Mouse (Mus musculus) heart, embryonic 12.5 days (tissue): ENCODE results near the gene Ndufs1. TPM values are rescaled to one million over a fixed set of nuclear protein-coding genes. Genes with fewer than 3 reads are reported as not detected.

Experiments used
- ATAC-seq: fragments of 200-750 bp; cut with Nextera tagmentation; 2 replicates; pipeline ENCODE4 v1.8.0; 2017; ENCODE audit warnings: moderate TSS enrichment, moderate library complexity; ENCODE audit not compliant: insufficient number of reproducible peaks, low FRiP score
- H3K27ac ChIP-seq: fragments of 300-500 bp; sonication (generic); 2 replicates; pipeline ENCODE4 v1.5.1; 2016; ENCODE audit warnings: mild to moderate bottlenecking, moderate library complexity; ENCODE audit not compliant: poor library complexity, severe bottlenecking
- H3K27me3 ChIP-seq: fragments of 300-500 bp; sonication (generic); replicated peaks from 2 replicates; pipeline ENCODE4 v1.6.1; 2016; ENCODE audit warnings: mild to moderate bottlenecking, moderate library complexity
- H3K36me3 ChIP-seq: fragments of 300-500 bp; sonication (generic); 2 replicates; pipeline ENCODE4 v1.6.1; 2016; ENCODE audit warnings: mild to moderate bottlenecking, moderate library complexity
- H3K4me1 ChIP-seq: fragments of 300-500 bp; sonication (generic); replicated peaks from 2 replicates; pipeline ENCODE4 v1.6.1; 2016; ENCODE audit warnings: mild to moderate bottlenecking
- H3K4me2 ChIP-seq: fragments of 300-500 bp; sonication (generic); 2 replicates; pipeline ENCODE4 v1.6.1; 2016; ENCODE audit warnings: mild to moderate bottlenecking, moderate library complexity
- H3K4me3 ChIP-seq: fragments of 300-500 bp; sonication (generic); 2 replicates; pipeline ENCODE4 v1.5.1; 2016; ENCODE audit warnings: mild to moderate bottlenecking
- H3K9ac ChIP-seq: fragments of 300-500 bp; sonication (generic); 2 replicates; pipeline ENCODE4 v1.6.1; 2016; ENCODE audit warnings: mild to moderate bottlenecking, moderate library complexity
- H3K9me3 ChIP-seq: fragments of 300-500 bp; sonication (generic); replicated peaks from 2 replicates; pipeline ENCODE4 v1.6.1; 2016; ENCODE audit warnings: mild to moderate bottlenecking, moderate library complexity
- WGBS: fragments of 180-500 bp; shearing (Covaris S2); methylation state at CpG from one replicate; pipeline ENCODE4 v1.1.7; 2016; 5-methylcytosine and 5-hydroxymethylcytosine counted together
- polyA plus RNA-seq: library from polyadenylated mRNA; unstranded; fragments of >200 nt; fragmentation: Nextera tagmentation; extraction: Ambion mirVana; gene quantifications from 2 replicates; pipeline ENCODE4 v1.2.1, GENCODE M21; 2016

The Ndufs1 gene
- polyA plus RNA-seq, 1 experiment from 2014 or later = 338 TPM

DNA sequence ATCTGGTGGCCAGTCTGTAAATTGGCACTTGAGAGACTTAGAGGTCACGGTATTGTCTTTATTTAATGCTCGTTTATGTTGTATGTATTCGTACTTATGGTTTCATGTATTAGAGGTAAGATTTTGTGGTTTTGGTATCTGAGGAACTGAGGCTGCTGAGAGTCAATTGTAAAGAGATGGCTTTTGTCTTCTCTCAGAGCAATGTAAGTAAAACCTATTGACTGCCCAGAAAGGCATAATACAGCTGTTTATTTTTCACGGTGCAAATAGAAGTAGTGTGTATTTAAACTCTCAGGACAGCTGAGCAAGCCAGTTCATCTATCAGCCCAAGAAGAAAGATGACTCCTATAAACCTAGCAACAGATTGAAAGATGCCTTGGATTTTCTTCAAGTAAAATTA, 61.5 kb downstream of the Ndufs1 start:
- peak overlapping the region; percentile 67 for H3K9ac ChIP-seq
- peaks cover 26% of the 10 kb centered on the region for H3K4me1 ChIP-seq
- peak overlapping the region; percentile 76 for H3K4me2 ChIP-seq
- H3K4me3 ChIP-seq = peak overlapping the region; percentile 93
- peak overlapping the region; percentile 99 for H3K27ac ChIP-seq
- H3K36me3 ChIP-seq = peaks cover 25% of the 10 kb centered on the region
- H3K9me3 ChIP-seq = no peaks in the 10 kb centered on the region
- no peaks in the 10 kb centered on the region for H3K27me3 ChIP-seq
- no peak for ATAC-seq
- WGBS = 29% methylated on average over 4 of the region's 4 CpGs

DNA sequence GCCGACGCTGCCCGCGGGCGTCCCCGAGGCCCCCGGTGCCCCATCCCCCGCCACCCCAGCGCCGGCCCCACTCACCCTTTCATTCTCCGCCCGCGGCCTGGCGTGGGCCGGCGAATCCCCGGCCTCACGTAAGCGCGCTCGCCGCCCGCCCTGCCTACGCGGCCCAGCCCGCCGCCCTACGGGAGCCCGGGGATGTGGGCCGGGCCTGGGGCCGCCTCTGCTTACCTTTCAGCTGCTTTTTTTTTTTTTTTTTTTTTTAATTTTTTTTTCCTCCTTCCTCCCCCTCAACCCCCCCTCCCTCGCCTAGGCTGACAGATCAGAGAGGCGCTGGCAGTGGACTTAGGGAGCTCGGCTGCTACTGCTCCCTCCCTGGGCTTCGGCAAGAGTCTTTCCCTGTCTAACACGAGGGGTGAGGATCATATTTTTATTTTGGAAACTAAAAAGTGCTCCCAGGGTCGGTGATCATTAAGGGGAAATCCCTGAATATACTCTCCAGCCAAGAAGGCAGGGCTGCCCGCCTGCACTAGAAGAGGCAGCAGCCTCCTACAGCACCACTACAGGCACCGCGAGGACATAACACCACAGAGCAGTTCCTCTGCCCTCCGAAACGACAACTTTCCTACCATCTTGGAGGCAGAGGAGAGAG, 62.4 kb downstream of the Ndufs1 start, which contains the start of gene Ino80d:
Gene Ino80d, minus strand, starts transcription at position 532 of the 646 bp plus-strand sequence.
- Histone ChIP-seq H3K9me3 (no peaks in the 10 kb centered on the region), H3K36me3 (peaks cover 18% of the 10 kb centered on the region), H3K4me3 (peak within 1 kb of the TSS; percentile 93), H3K4me2 (peak within 1 kb of the TSS; percentile 76), H3K9ac (peak within 1 kb of the TSS; percentile 99), H3K27ac (peak within 1 kb of the TSS; percentile 99), H3K4me1 (peaks cover 26% of the 10 kb centered on the region), H3K27me3 (no peaks in the 10 kb centered on the region)
- ATAC-seq = peak; percentile 88
- under 1% methylated on average over 30 of the region's 42 CpGs for WGBS

DNA sequence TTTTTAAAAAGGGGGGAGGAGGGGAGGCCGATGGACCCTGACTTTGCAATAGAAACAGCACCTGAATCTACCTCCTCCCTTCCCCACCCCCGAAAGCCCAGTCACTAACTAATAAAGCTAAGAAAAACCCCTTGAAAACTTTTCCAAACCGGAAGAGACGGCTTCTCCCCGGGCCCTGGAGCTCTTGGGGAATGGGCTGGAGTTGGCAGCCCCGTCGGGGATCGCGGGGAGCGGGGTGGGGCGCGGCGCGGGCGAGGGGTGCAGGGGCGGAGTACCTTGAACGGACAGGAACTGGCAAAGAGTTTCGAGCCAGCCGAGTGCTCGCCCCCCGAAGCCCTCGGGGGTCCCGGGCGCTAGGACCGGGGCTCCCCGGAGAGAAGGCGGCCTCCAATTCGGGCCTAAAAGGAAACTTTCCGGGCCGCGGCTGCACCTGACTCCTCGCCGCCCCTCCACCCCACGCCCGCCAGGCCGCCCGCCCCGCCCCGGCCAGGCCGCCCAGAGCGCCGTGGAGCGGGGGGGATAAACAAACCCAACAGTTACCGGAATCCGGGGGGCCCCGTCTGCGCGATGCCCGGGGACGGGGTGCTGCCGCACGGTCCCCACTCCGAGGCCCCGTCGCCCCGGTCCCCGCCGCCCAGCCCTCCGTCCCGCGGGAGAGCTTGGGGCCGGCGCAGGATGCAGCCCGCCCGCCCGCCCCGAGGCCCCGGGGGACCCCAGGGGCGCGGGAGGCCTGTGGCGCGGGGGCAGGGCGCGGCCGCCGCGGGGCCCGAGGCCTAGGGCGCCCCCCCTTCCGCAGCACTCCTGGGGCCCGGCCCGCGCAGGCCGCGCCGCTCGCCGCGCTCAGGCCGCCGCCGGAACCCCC, 63.1 kb downstream of the Ndufs1 start:
- peak overlapping the region; percentile 76 for H3K4me2 ChIP-seq
- peaks cover 12% of the 10 kb centered on the region for H3K36me3 ChIP-seq
- H3K4me3 ChIP-seq = peak overlapping the region; percentile 93
- H3K27me3 ChIP-seq = no peaks in the 10 kb centered on the region
- H3K9me3 ChIP-seq = no peaks in the 10 kb centered on the region
- peak; percentile 76 for ATAC-seq
- peak overlapping the region; percentile 99 for H3K9ac ChIP-seq
- H3K4me1 ChIP-seq = peaks cover 30% of the 10 kb centered on the region
- H3K27ac ChIP-seq = peak overlapping the region; percentile 99
- WGBS = under 1% methylated on average over 62 of the region's 92 CpGs

DNA sequence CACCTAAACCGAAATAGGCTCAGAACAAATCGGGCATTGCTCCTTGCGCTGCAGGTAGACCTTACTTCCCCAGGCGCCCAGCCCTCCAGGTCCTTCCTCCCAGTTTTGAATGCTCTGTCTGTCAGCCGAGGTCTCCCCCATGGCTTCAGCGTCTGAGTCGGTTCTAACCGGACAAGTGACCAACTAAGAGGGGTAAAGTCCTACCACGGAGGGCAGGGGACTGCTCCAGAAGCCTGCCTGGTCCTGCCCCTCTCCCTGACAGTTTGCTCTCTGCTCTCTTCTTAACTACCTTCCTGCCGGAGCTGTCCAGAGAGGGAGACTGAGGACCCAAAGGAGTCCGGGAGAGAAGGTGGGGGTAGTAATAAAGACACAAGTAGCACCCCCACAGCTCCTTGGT, 63.8 kb downstream of the Ndufs1 start:
- peaks cover 36% of the 10 kb centered on the region for H3K4me1 ChIP-seq
- H3K9me3 ChIP-seq = no peaks in the 10 kb centered on the region
- H3K4me3 ChIP-seq = peak overlapping the region; percentile 93
- H3K27me3 ChIP-seq = no peaks in the 10 kb centered on the region
- H3K36me3 ChIP-seq = peaks cover 6% of the 10 kb centered on the region; the same call in 1 of the 2 replicates
- H3K4me2 ChIP-seq = peak overlapping the region; percentile 76
- H3K27ac ChIP-seq = peak overlapping the region; percentile 99
- ATAC-seq = peak; percentile 25; the same call in 1 of the 2 replicates
- 5% methylated on average over 11 of the region's 11 CpGs for WGBS
- peak overlapping the region; percentile 99 for H3K9ac ChIP-seq

DNA sequence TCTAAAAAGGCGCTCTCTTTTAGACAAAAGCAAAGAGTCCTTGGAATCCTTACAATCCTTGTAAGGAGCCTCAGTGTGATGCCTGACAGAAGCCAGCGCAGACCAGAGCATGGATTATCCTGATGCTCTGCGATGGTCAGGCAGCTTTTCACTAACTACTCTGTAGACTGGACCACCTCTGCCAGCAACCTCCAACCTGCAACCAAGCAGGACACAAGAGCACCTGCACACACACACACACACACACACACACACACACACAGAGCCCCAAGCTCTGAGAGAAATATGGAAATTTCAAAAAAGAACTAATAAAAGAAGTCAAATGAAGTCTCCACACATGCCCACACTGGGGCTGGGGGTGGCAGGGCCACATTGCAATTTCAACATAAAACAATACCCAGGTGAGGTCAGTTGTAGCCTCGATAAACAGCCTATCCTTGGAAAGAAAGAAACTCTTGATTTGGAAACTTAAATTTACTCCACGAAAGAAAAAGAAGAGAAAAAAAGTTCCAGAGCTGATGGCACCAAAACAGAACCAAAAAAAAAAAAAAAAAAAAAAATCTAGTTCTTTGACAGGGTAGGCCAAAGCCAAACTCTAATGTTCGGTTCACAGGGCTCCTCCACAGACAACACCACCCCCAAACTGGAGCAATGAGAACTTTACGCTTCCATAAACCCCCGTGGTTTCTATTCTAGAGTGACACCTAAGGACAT, 64.3 kb downstream of the Ndufs1 start:
- H3K27ac ChIP-seq = peak overlapping the region; percentile 99
- H3K9ac ChIP-seq = peak overlapping the region; percentile 99
- no peaks in the 10 kb centered on the region for H3K27me3 ChIP-seq
- 43% methylated on average over 8 of the region's 8 CpGs for WGBS
- peaks cover 40% of the 10 kb centered on the region for H3K4me1 ChIP-seq
- ATAC-seq = no peak
- peaks cover 6% of the 10 kb centered on the region; the same call in 1 of the 2 replicates for H3K36me3 ChIP-seq
- H3K4me2 ChIP-seq = peak overlapping the region; percentile 76
- H3K9me3 ChIP-seq = no peaks in the 10 kb centered on the region
- H3K4me3 ChIP-seq = peak overlapping the region; percentile 93

DNA sequence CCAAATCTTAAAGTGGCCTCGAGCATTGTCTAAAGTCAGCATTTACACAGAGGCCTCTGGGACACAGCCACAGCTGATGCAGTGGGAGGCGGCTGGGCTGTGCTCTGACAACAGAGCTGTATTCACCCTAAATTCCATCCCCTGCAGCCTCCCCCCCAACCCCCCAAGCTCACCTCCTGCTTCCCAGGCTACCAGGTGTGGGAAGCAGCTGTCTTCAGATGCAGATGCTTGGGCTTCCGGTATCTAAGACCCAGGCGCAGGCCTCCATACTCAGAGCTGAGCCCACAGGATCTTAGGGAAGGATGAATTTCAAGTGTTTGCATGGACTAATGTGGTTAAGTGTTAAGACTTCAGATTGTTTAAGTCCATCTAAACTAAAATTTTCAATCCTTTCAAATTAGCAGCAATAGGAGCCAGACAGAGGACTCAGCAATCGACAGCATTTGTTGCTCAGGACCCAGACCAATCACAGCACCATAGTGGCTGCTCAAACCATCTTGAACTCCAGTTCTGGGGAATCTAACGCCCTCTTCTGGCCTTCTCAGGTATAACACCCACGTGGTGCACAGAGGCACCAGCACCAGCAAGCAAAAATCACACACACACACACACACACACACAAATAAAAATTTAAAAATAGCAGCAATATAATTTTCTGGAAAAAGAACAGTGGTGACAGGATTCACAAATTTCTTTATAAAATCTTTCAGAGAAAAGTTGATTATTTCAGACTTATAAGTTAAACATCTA, 65.9 kb downstream of the Ndufs1 start:
- H3K4me2 ChIP-seq = no peak overlapping the region
- H3K27ac ChIP-seq = no peak overlapping the region
- no peak overlapping the region for H3K4me3 ChIP-seq
- H3K27me3 ChIP-seq = no peaks in the 10 kb centered on the region
- H3K9ac ChIP-seq = no peak overlapping the region
- no peaks in the 10 kb centered on the region for H3K36me3 ChIP-seq
- no peaks in the 10 kb centered on the region for H3K9me3 ChIP-seq
- peaks cover 36% of the 10 kb centered on the region for H3K4me1 ChIP-seq
- no peak for ATAC-seq
- WGBS = 53% methylated on average over 7 of the region's 7 CpGs

DNA sequence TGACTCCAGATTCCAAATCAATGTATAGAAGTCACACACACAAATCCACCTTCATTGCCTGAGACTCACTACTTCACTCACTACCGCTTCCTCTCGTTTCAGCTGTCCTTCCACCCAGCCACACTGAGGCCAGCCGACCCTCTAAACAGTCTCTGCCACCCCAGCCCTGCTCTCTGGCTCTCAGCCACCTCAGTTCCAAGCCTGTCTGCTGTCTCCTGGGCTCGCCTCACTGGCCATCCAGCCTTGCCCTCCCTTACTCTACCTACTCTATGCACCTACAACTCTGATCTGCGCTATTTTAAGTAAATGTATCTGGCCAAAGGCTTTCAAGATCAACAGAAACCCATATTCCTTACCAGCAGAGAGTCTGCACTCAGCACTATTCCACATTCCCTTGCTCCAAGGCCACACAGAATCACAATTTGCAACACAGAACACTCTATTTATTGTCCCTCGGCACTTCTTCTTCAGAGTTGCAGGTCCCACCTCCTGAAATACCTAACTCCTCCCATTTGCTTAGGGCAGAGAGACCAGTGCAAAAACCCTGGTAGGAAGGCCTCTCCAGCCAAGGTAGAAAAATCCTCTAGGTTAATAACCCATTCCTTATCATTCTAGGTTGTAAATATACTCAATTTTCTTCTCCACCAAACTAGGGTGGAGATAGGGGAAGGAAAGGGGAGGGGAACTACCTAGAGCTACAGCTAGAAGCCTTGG, 68.9 kb downstream of the Ndufs1 start:
- ATAC-seq = 0 out of 2 replicates have a peak, but pooled peaks have one; percentile 51
- H3K9me3 ChIP-seq = no peaks in the 10 kb centered on the region
- H3K27ac ChIP-seq = peak overlapping the region; percentile 52
- H3K4me1 ChIP-seq = peaks cover 41% of the 10 kb centered on the region
- peaks cover 16% of the 10 kb centered on the region for H3K36me3 ChIP-seq
- H3K4me3 ChIP-seq = no peak overlapping the region
- no peaks in the 10 kb centered on the region for H3K27me3 ChIP-seq
- H3K9ac ChIP-seq = 0 out of 2 replicates have a peak overlapping the region, but pooled peaks have one; percentile 16
- H3K4me2 ChIP-seq = peak overlapping the region; percentile 24
- 41% methylated on average over 6 of the region's 6 CpGs for WGBS

DNA sequence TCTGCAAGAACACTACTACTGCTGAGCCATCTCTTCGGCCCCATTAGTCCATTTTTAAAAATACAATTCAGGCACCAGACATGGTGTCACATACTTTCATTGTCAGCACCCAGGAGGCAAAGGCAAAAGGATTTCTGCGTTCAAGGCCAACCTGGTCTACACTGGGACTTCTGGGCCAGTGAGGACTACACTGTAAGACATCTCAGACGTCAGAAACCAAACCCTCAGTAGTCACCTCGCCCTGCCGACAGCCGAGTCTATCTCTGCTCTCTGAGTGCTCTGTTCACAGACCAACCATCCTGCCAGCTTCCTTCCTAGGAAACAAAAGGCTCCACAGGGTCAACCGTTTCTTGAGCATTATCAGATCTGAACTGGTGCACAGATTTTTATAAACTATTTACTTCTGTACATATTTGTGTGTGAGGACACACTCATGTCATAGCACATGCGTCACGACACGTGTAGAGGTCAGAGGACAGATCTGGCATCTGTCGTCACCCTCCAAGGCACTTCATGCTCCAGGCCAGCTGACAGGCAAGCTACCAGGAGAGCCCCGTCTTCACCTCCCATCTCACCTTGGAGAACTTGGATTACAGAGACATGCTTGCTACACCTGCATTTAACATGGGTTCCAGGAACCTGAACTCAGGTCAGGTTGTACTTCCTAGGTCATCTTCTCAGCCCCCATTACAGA, 73.7 kb downstream of the Ndufs1 start:
- H3K4me3 ChIP-seq = no peak overlapping the region
- WGBS = 55% methylated on average over 12 of the region's 12 CpGs
- H3K9ac ChIP-seq = no peak overlapping the region
- ATAC-seq = 0 out of 2 replicates have a peak, but pooled peaks have one; percentile 41
- H3K4me1 ChIP-seq = peaks cover 21% of the 10 kb centered on the region
- peak overlapping the region; percentile 20; the same call in 1 of the 2 replicates for H3K27ac ChIP-seq
- no peaks in the 10 kb centered on the region for H3K27me3 ChIP-seq
- H3K9me3 ChIP-seq = no peaks in the 10 kb centered on the region
- H3K4me2 ChIP-seq = no peak overlapping the region
- peaks cover 56% of the 10 kb centered on the region for H3K36me3 ChIP-seq

DNA sequence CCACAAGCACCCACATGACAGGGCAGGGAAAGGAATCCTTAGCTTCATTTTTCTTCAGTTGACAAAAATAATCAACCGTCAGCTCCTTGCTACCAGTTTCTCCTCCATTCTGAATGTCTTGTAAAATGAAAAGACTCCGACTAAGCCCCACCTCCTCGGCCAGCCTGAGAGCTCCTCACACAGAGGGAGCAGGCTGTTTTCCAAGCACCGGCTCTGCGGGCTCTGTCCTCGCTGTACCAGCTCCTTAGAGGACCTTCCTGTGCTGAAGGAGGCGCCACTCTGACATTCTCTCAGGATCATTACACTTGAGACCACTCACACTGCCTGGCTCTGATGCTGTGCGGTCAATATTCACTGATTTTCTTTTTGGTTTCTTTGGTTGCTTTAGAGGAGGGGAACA, 76.4 kb downstream of the Ndufs1 start:
- ATAC-seq = no peak
- H3K4me3 ChIP-seq = no peak overlapping the region
- H3K27me3 ChIP-seq = no peaks in the 10 kb centered on the region
- peaks cover 13% of the 10 kb centered on the region; the same call in 1 of the 2 replicates for H3K4me1 ChIP-seq
- WGBS = 91% methylated on average over 8 of the region's 8 CpGs
- H3K27ac ChIP-seq = no peak overlapping the region
- H3K4me2 ChIP-seq = no peak overlapping the region
- no peak overlapping the region for H3K9ac ChIP-seq
- H3K36me3 ChIP-seq = peaks cover 73% of the 10 kb centered on the region
- H3K9me3 ChIP-seq = no peaks in the 10 kb centered on the region
